Mouse (Mus musculus): ENCODE data around the gene Ccdc183. TPM values are rescaled to one million over a fixed set of nuclear protein-coding genes. Genes with fewer than 3 reads are reported as not detected.

Gene Ccdc183
- total RNA-seq (2023), result not detected

GRCm38 (mm10) chr2:25617578-25617977 is at the start of gene Ccdc183:
Gene Ccdc183, minus strand, starts transcription at chr2:25617678.

GRCm38 (mm10) chr2:25657652-25658051 is 40.2 kb upstream of the Ccdc183 start, which contains the start of gene Lcn5:
Gene Lcn5, plus strand, starts transcription at chr2:25657952.

GRCm38 (mm10) chr2:25652902-25653301 is 35.4 kb upstream of the Ccdc183 start, which contains the start of gene Lcn8:
Gene Lcn8, plus strand, starts transcription at chr2:25653120.

GRCm38 (mm10) chr2:25627811-25628210 is 10.3 kb upstream of the Ccdc183 start, which contains the start of gene Fcna:
Gene Fcna, minus strand, starts transcription at chr2:25628030.

GRCm38 (mm10) chr2:25621229-25622200 is 4.0 kb upstream of the Ccdc183 start, which contains the start of gene Tmem141:
Gene Tmem141, minus strand, starts transcription at chr2:25622005.

GRCm38 (mm10) chr2:25607761-25608622 is 9.5 kb downstream of the Ccdc183 start, which contains the start of gene Rabl6:
Gene Rabl6, minus strand, starts transcription at chr2:25608521.

GRCm38 (mm10) chr2:25581294-25581864 is 36.1 kb downstream of the Ccdc183 start, which contains the start of gene Ajm1:
Gene Ajm1, minus strand, starts transcription at chr2:25581757.

GRCm38 (mm10) chr2:25574579-25575431 is 42.7 kb downstream of the Ccdc183 start, which contains the start of the genes Mamdc4 and Phpt1:
Gene Mamdc4, minus strand, starts transcription at chr2:25574845.
Gene Phpt1, minus strand, starts transcription at chr2:25575224.

Other genes with a start within 250 kb of the Ccdc183 start
- 1 to 10 TPM in 1 of 2 experiments, under 1 TPM in 1; 0.39 to 2.7 TPM for gene Sapcd2, start 245.4 kb downstream of the Ccdc183 start, total RNA-seq (2023)
- not detected for gene Entpd2, start 221.8 kb downstream of the Ccdc183 start, total RNA-seq (2023)
- 1 to 10 TPM; 3.3 to 3.8 TPM for gene Npdc1, start 218.3 kb downstream of the Ccdc183 start, total RNA-seq (2023)
- gene Fut7, start 194.4 kb downstream of the Ccdc183 start, total RNA-seq (2023), result under 1 TPM; 0.39 to 0.73 TPM
- 10 to 100 TPM; 82.9 to 83.2 TPM for gene Abca2, start 189.0 kb downstream of the Ccdc183 start, total RNA-seq (2023)
- gene Clic3, start 160.8 kb downstream of the Ccdc183 start, total RNA-seq (2023), result 1 to 10 TPM in 1 of 2 experiments, not detected in 1; 1.4 TPM
- gene Paxx, start 156.6 kb downstream of the Ccdc183 start, total RNA-seq (2023), result 10 to 100 TPM; 71.5 to 79.3 TPM
- gene Ptgds, start 147.6 kb downstream of the Ccdc183 start, total RNA-seq (2023), result not detected
- gene Lcn12, start 123.8 kb downstream of the Ccdc183 start, total RNA-seq (2023), result not detected
- 10 to 100 TPM; 51.3 to 54.9 TPM for gene Fbxw5, start 116.9 kb downstream of the Ccdc183 start, total RNA-seq (2023)
- 1 to 10 TPM; 1.0 to 1.3 TPM for gene C8g, start 116.0 kb downstream of the Ccdc183 start, total RNA-seq (2023)
- 10 to 100 TPM; 45.3 to 55.1 TPM for gene Traf2, start 70.7 kb downstream of the Ccdc183 start, total RNA-seq (2023)
- gene Edf1, start 59.8 kb downstream of the Ccdc183 start, total RNA-seq (2023), result 100 to 1,000 TPM; 121 to 134 TPM
- gene Mamdc4, start 42.8 kb downstream of the Ccdc183 start, total RNA-seq (2023), result 1 to 10 TPM; 2.2 to 4.3 TPM
- 10 to 100 TPM; 22.0 to 26.5 TPM for gene Phpt1, start 42.5 kb downstream of the Ccdc183 start, total RNA-seq (2023)
- gene Ajm1, start 35.9 kb downstream of the Ccdc183 start, total RNA-seq (2023), result 1 to 10 TPM in 1 of 2 experiments, under 1 TPM in 1; 0.76 to 2.1 TPM
- gene Rabl6, start 9.2 kb downstream of the Ccdc183 start, total RNA-seq (2023), result 100 to 1,000 TPM; 121 to 124 TPM
- gene Tmem141, start 4.3 kb upstream of the Ccdc183 start, total RNA-seq (2023), result 1 to 10 TPM in 1 of 2 experiments, not detected in 1; 1.0 TPM
- gene Fcna, start 10.4 kb upstream of the Ccdc183 start, total RNA-seq (2023), result 1 to 10 TPM; 4.1 to 6.8 TPM
- gene Lcn8, start 35.4 kb upstream of the Ccdc183 start, total RNA-seq (2023), result not detected
- not detected for gene Lcn5, start 40.3 kb upstream of the Ccdc183 start, total RNA-seq (2023)
- not detected for gene Lcn6, start 59.1 kb upstream of the Ccdc183 start, total RNA-seq (2023)
- gene Lcn10, start 65.0 kb upstream of the Ccdc183 start, total RNA-seq (2023), result not detected
- not detected for gene Obp2a, start 82.4 kb upstream of the Ccdc183 start, total RNA-seq (2023)
- gene Bmyc, start 89.1 kb upstream of the Ccdc183 start, total RNA-seq (2023), result 10 to 100 TPM; 16.3 to 18.4 TPM
- not detected for gene Obp2b, start 119.3 kb upstream of the Ccdc183 start, total RNA-seq (2023)
- not detected for gene Lcn3, start 147.9 kb upstream of the Ccdc183 start, total RNA-seq (2023)
- gene Lcn11, start 159.3 kb upstream of the Ccdc183 start, total RNA-seq (2023), result not detected
- not detected for gene Gm13539, start 164.6 kb upstream of the Ccdc183 start, total RNA-seq (2023)
- gene Glt6d1, start 198.2 kb upstream of the Ccdc183 start, total RNA-seq (2023), result not detected
- gene Lcn9, start 205.5 kb upstream of the Ccdc183 start, total RNA-seq (2023), result not detected
- under 1 TPM in 1 of 2 experiments, not detected in 1; 0.73 TPM for gene Sohlh1, start 229.6 kb upstream of the Ccdc183 start, total RNA-seq (2023)
- gene Kcnt1, start 246.1 kb upstream of the Ccdc183 start, total RNA-seq (2023), result not detected

All from T-cell, adult 66 days (primary cell).